Mouse (Mus musculus) heart, adult 18-20 months (tissue): ENCODE data around the gene Traf1. TPM values are rescaled to one million over a fixed set of nuclear protein-coding genes. Genes with fewer than 3 reads are reported as not detected.

Experiments
- DNase-seq, 2 experiments: peaks; one replicate each; pipeline ENCODE4 v3.0.0; 2021 to 2022; ENCODE audit warnings: mixed read lengths in 1 of 2
- long read RNA-seq, 2 experiments: library from polyadenylated mRNA; stranded (forward); transcript quantifications; one replicate each; pipeline ENCODE4 v2.0.0; 2021
- total RNA-seq, 2 experiments: library from RNA; stranded (reverse); gene quantifications; 2 replicates each; pipeline ENCODE4 v1.2.3; 2021

Traf1 gene
- total RNA-seq: 1 to 10 TPM; 1.9 to 3.5 TPM
- long read RNA-seq, experiment 1, partial matches to known transcripts: 0 of 2 reads
- long read RNA-seq, experiment 1, other reads (novel, unspliced or antisense): 2 of 2 reads
- long read RNA-seq, experiment 2, partial matches to known transcripts: 1 of 2 reads
- long read RNA-seq, experiment 2, other reads (novel, unspliced or antisense): 1 of 2 reads

DNA sequence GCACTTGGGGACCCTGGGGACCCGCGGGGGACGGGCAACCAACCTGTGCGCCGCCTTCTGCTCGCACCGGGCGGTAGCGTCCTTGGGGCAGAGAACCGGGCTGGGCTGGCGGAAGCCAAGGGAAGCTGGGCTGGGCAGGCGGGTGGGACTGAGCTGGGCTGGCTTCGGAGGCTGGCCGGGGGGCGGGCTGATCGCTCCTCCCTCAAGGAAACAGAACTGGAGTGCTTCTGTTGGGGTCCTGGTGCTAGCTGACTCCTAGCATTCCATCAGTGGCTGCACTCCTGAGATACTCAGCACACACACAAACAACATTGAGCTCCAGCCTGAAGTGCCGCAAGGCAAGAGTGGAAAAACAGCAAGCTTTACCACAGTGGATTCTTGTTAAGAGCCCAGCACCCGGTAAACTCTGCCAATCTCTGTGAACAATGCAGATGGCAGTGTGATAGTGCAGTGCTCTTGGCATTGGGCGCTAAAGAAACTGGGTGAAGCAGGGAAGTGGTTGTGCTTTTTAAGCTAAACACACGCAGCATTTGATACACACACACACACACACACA is at the start of gene Traf1:
Gene Traf1 (minus strand): TSS at position 292 of the 556 bp plus-strand sequence.
- DNase-seq: peak; percentile 60 to 83

DNA sequence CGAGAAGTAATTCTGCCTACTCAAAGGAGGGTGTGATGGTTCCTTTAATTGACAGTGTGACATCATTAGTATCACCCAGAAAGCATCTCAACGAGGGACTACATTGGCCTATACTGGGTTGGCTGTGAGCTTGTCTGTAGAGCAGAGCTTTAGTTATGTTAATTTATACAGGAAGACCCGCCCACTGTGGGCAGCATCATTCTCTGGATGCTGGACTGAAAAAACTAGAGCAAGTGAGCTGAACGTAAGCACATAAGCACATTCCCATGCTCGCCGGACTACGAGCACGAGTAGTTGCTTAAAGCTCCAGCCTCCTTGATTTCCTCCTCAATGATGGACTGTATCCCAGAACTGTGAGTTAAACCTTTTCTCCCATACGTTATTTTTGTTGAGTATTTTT is 37.4 kb upstream of the Traf1 start:
- DNase-seq: no peak

DNA sequence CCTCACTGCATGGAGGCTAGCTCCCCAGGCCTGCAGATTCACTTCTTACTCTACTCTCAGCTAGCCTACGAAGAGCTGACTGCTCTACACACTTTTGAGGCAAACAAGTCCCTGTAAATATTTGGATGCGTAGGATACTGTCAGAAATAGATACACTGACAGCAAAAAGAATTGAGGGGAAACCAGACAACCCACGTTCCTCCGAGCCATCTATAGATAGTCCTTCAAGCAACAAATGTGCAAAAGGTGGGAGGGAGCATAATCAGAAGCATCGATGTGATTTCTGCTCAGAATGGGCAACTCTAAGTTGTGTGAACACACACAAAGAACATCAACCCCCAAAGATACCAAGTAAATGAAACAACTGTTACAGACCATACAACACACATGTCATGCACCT is 34.9 kb upstream of the Traf1 start:
- no peak for DNase-seq

DNA sequence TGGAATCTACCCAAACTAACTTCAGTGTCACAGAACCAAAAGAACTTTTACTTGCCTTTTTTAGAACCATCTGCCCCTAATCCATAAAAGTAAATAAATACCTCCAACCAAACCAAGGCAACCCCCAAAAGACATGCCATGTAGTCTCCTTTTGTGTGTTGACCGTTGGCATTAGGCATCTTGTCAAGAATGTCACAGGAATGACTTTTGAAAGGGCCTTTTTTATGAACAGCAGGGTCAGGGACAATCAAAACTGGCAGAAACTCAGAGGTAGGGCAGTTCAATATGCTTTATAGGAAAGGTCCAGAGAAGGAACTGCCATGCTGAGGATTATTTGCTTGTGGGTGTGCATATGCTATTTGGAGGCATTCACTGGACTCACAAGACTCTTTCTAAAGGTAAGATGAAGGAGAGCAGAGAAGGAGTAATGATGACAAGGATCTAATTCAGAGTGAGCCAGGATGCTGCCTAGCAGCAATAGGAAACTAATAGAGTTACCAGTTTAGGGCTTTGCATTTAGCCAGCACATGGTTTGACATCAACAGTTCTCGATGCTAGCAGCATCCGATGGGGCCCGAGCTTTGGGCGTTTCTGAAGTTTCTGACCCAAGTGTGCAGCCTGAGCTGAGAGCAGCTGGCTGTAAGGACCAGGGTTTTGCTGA is 32.3 kb upstream of the Traf1 start:
- no peak for DNase-seq

DNA sequence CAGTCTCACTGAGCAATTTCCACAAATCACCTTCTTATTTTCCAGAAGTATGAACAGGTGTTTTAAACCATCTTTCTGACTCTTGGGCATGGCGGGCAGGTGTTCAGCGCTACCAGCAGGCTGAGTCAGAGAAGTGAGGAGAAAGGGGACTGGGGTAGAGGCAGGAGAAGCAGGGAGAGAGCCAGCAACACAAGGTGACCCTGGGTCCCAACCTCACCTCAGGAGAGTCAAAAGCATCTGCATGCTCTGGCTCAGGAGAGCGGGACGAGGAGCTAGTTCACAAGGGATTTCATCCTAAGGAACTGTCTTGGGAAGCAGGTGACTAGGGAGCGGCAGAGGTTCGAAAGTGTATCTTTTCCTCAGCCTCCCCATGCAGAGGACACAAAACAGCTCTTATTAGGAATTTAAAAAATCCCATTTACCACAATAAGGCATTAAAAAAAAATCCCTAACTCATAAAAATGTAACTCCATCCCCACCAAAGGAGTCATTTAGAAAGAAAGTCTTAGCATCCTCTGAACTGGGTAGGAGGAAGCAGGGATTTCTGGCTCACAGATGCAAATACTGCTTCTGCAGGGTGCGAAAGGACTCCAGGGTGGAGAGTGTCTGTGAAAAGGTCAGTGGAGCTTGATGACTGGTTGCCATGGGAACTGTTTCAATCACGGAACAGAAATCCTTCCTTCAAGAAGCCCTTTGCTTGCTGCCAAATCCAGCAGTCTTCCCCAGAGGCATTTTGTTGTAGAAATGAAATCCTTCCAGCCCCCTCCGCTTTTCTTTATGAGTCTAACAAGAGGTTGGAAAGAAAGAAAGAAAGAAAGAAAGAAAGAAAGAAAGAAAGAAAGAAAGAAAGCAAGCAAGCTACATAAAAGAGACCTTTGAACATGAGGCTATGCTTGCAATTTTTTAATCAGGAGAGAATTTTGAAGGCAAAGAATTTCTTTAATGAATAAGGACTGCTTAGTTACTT is 31.4 kb upstream of the Traf1 start:
- peak in 1 of 2 experiments; percentile 28 for DNase-seq

DNA sequence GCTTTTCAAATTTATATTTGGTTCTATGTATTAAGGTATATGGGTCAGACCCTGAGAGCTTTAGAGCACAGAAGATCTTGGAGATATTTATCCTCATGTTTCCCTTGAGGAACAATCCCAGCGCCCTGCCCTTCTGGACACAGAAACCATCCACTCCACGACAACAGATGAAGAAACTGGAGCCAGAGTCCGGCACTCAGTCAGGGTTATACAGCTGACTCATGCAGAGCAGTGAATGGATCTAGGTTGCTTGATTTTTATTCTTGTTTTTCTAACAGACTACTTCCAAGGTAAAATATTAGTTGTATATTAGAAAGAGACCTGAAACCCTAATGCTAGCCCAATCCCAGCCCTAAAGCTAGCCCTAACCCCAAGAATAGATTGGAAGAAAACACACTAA is 30.4 kb upstream of the Traf1 start:
- no peak for DNase-seq

DNA sequence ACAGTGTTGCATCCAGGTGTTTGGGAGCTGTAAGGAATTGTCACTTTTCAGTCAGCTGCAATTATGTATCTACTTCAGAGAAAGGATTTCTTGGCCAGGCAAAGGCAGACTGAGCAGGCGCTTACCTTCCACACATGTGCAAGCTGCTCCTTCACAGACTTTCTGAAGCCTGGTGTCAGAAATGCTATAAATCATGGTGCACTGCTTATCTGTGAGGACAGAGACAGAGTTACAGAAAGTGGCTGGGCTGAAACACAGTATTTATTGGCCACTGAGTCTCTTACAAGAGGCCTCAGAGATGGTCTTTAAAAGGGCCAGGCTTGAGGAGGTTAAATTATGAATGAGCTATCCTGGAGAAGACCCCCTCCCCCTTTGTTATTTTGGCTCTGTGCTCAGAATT is 28.2 kb upstream of the Traf1 start:
- no peak for DNase-seq

DNA sequence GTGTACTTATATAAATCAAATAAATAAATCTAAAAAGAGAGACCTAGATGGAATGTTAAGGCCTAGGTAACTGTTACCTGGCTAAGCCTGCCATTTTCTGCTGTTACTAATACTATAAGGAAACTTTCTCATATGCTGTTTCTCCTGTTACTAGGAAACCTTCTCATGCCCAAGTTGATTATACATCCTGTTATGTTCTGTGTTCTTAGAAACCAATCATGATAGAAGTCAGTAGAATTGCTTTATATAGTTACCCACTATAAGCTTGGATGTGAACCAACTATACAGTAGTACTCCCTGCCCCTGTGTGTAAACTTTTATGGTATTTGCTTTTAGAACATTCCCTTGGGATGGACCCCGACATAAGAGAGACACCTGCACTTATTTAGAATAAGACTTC is 26.0 kb upstream of the Traf1 start:
- DNase-seq: no peak

DNA sequence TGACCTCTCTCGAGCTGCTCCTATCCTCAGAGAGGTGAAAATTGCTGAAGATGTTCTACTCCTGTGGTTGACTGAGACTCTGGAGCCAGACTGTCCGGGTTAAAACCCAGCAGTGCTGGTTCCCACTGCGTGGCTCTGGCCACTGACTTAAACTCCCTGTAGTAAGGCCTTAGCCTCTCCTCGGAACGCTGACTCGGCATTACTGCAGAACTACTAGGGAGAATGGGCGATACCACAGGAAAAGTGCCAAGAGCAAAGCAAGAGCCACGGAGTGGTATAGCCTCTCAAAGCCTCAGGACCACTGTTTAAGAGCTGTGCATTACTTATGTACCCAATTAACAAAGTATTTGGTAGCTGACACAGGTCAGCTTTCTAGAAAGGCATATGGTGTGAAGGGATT is 23.3 kb upstream of the Traf1 start:
- no peak for DNase-seq

DNA sequence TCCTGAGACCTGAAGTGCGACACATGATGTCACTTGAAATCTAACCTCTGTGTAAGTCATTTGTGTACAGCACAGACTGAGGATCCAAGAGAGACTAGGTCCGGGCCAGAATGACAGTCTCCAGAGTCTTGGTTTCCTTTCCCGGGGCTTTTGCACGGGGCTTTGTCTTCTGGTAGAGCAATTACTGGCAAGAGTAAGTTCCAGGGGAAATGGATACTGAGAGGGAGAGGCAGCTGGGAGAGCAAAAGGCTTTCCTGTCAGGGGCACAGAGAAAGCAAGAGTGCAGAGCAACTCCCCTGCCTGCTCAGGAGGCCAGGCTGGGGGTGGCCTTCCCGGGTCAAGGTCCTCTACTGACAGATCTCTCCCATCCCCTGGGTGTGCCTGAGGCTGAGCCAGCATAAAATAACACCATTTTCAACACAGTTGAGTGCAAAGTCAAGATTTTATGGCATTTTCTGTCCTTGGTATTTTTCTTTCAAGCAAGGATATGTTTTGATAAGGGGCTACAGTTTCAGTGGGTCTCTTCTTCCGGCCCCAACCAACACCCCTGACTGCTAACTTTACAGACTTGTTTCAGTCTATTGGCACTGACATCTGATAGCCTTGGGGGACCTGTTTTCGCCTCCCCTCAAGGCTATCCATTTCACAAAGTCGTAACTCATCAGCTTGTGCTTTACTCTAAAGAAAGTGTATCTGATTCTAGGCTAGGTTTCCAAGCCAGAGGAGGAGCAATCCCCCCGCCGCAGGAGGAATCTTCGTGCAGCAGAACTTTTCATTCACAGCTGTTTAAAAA is 21.5 kb upstream of the Traf1 start:
- DNase-seq: peak in 1 of 2 experiments; percentile 68

DNA sequence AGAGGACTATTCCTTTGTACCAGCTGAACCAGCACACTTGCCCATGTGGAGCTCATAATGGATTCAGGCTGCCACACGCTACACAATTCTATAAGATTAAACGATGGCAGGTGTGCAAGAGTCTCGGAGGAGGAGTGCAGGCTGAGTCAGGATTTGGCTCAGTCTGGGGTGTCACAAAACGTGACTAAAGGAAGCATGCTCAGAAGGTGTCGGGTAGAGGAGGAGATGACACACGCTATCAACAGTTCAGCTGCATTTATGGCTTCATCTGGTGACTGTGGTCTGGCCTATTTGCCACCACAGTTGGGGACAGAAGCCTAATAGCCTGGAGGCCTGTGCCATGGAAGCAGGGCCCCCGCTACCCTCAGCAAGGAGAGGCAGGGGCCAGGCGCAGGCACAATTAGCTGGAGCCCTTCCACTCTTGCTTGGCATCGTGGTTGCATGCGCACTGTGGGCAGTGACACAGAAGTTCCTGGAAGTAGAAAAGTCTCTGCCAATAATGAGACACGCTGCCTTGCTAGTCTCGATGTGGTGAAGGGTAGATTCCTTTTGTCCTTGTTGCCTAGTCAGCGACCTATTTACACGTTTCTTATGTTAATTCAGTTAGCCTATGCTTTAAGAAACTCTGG is 20.6 kb upstream of the Traf1 start:
- no peak for DNase-seq

DNA sequence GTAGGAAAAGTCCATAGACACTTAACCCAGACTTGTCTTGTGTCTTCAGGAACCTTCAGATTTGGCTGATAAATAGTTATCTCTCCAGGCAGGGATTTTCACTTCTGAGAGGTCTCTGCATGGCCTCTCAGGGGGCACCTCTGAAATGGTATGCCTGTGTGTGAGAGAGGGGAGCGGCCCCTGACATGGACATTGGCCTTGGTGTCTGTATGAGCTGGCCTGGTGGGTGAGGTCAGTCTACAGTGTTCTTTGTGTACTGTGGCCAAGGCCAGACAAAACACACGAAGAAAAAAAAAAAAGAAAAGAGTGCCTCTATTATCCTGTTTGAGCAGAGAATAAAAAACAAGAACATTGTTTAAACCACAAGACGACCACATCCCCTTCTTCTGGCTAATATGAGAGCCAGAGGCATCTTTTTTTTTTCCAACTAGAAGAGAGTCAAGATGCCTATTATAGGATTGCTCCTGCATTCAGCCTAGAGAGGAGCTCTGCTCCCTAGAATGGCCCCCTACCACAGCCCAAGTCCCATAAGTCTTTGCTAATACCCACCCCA is 18.0 kb upstream of the Traf1 start:
- no peak for DNase-seq

DNA sequence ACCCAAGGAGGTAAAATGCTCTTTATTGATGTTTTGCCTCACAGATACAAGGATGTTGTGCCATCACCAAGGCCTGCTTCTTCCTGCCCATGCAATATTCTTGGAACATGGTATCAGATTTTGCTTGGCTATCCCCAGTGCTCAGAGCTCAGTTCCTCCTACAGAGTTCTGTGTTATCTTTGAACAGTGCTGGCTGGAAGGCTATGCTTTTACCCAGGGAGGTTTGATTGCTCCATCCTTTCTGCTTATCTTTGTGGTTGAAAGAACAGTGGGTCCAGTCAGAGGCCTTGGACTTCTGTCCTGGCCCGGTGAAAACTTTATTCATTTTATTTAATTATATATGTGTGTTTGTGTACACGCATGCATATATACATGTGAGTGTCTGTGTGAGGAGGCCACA is 16.7 kb upstream of the Traf1 start:
- no peak for DNase-seq

DNA sequence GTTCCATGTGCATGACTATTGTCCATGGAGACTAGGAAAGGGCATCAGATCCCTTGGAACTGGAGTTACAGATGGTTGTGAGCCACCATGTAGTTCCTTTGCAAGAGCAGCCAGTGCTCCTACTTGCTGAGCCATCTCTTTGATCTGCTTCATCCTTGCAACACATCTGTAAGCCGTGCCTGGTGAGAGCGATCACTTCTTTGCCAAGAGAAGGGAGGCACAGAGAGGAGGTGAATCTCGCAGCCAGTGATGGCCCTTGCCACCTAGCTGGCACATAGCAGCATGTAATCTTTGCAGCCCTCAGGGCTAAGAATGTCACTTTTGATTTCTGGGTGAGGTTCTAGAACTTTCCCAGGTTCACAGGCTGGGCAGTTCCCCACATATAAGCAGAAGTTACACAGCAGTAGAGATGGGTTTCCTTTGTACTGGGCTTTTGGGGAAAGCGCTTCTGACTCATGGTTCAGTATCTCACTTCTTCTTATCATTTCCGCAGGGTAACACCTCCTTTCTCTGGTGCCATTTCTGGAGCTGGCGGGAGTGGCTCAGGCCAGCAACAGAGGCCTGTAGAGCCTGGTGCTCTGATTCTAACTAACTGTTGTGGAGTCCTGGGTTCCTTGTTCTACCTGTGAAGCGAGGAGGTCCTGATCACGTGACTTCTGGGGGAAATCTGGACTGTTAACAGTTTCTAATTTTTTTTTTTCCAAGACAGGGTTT is 15.5 kb upstream of the Traf1 start:
- DNase-seq: peak in 1 of 2 experiments; percentile 56

DNA sequence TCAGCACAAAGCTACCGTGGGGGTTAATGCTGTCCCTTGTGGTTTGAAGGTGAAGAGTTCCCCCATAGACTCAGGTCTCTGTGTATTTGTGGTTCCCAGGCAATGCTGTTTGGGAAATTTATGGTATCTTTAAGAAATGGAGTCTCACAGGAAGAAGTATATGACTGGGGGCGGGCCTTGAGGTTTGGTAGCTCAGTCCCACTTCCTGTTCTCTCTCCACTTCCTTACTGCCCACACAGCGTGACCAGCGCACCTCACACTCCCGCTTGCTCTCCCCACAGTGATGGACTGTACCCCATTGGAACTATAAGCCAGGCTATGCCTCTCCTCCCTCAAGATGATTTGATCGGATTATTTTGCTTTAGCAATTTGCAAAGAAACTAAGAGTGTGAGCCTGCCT is 14.9 kb upstream of the Traf1 start:
- peak in 1 of 2 experiments; percentile 29 for DNase-seq

DNA sequence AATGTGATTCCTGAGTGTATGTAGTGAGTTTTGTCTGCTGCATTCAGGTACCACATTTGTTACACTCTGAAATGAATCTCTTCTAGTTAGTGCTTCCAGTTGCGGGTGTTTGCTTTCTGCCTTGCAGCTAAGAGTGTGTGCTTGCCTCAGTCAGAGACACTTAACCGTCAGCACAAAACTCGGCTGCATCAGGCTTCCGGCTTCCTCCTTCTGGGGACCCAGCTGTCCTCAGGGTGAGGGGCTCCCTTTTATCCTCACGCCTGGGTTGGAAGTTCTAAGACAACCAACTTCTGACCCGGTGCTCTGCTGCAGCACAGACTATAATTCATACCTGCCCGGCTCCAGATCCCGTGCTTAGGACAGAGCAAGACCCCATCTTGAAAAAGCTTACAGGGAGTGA is 11.5 kb upstream of the Traf1 start:
- no peak for DNase-seq

DNA sequence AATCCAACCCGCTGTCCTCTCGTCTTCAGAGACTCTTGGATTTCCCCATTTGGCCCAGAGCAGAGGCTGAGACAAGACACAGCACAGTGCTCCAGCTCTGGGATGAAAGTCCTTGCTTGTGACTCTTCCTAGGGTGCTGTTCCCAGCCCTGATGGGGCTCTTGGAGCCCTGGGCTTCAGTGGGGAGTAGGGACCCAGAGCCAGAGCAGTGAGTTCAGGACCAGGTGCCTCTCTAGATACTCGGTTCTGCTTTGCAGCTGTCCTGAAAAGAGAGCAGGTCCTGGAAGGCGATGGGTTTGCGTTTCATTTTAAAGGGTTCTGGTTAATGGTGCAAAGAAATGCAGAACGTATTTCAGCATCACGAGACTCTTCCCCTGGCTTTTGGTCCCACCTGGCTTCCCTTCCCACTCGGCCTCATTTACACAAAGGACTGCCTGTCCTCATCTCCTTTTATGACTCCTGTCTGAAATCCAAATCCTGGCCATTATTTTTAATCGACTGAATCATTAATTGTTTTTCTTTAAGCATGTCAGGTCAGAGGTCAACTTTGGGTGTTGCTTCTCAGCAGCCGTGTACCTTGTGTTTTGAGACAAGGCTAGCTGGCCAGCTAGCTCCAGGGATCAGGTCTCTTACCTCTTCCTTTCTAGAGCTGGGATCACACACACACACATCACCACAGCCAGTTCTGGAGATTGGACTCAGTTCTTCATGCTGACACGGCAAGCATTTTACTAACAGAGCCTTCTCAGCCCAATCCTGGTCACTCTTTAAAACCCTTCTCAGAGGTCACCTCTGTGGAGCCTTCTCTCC is 9.7 kb upstream of the Traf1 start:
- DNase-seq: no peak

DNA sequence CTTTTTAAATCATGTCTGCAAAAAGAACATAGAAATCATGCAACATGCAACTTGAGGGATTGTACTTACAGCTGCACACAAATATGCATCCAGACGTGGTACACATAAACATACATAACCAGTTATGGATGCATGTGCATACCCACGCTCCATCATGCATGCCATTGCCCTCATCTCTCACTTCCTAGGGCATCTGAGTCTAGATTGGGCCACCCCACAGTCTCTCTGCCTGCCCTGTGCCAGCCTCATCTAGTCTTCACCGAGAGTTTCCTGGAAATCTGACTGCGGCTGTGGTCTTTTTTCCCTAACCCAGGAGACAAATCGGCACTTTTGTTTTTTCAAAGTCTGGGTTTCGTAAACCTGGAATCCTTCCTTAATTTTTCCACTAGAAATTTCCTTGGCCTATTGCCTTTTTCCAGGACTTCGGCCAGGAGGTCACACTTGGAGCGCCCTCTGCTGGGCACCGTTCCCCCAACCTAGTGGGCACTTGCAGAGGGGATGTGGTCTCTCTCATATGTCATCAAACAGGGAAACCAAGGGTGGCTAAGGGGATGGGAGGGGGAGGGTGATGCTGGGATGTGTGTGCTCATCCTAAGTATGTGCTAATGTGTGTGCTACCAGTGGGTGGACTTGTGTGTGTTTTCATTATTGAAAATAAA is 8.6 kb upstream of the Traf1 start:
- DNase-seq: peak; percentile 77 to 95

DNA sequence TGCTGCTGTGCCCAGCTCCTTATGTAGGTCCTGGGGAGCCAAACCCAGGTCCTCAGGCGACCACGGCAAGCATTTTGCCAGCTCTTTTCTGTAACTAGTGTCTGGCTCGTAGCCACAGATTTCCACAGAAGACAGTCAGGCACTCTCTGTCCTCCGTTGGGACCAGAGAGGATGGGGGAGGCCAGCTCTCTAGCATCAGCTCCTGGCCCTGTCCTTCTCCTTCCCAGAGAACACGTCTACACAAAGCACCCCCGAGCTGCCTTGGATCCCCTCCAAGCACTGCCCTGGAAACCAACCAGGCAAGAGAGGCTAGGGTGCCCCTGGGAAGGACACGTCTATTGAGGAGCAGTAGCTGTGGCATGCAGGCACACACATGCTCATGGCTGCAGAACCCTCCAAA is 7.6 kb upstream of the Traf1 start:
- peak in 1 of 2 experiments; percentile 23 for DNase-seq
